Mouse (Mus musculus) ES-E14 (cell line): ENCODE results near the gene Sv2c. TPM values are rescaled to one million over a fixed set of nuclear protein-coding genes. Genes with fewer than 3 reads are reported as not detected.
A peak's percentile ranks its signal among the peaks of the same experiment; 100 is the strongest.

Experiments used
- DNase-seq: peaks from one replicate; pipeline ENCODE4 v3.0.0-alpha.2; 2013; ENCODE audit warnings: low read depth, low spot score
- H3K27ac ChIP-seq: 2 replicates; pipeline ENCODE4 v1.5.1; 2012; ENCODE audit warnings: low read depth, mild to moderate bottlenecking, low read length, moderate library complexity, mixed read lengths; ENCODE audit not compliant: poor library complexity, insufficient read depth, severe bottlenecking
- H3K36me3 ChIP-seq: 2 replicates; pipeline ENCODE4 v1.6.1; 2012; ENCODE audit warnings: mild to moderate bottlenecking, low read length, moderate library complexity, mixed read lengths; ENCODE audit not compliant: control insufficient read depth, poor library complexity, insufficient read depth, severe bottlenecking
- H3K4me1 ChIP-seq, 2 experiments: fragments of 150-350 bp in 1 of 2; sonication (generic) in 1 of 2; 2 replicates each; pipeline ENCODE4 v1.6.1; 2012; ENCODE audit warnings: low read length in 2 of 2, mild to moderate bottlenecking in 1 of 2, mixed read lengths in 1 of 2; ENCODE audit not compliant: control insufficient read depth in 2 of 2, insufficient read depth in 2 of 2, poor library complexity in 1 of 2
- H3K4me3 ChIP-seq, 2 experiments: fragments of 150-350 bp in 1 of 2; sonication (generic) in 1 of 2; 2 replicates each; pipeline ENCODE4 v1.5.1; 2012; ENCODE audit warnings: low read length in 2 of 2, low read depth in 1 of 2, mild to moderate bottlenecking in 1 of 2, mixed read lengths in 1 of 2; ENCODE audit not compliant: insufficient read depth in 1 of 2, poor library complexity in 1 of 2, severe bottlenecking in 1 of 2
- H3K9ac ChIP-seq: 2 replicates; pipeline ENCODE4 v1.6.1; 2012; ENCODE audit warnings: low read depth, mild to moderate bottlenecking, low read length, mixed read lengths; ENCODE audit not compliant: poor library complexity, insufficient read depth, severe bottlenecking
- H3K9me3 ChIP-seq: fragments of 150-350 bp; sonication (generic); 2 replicates; pipeline ENCODE4 v1.6.1; 2012; ENCODE audit warnings: low read depth, mild to moderate bottlenecking, low read length; ENCODE audit not compliant: control insufficient read depth, insufficient read depth
- CHD2 ChIP-seq: IDR thresholded peaks from 2 replicates; pipeline ENCODE4 v1.6.1; 2014; ENCODE audit warnings: mild to moderate bottlenecking, low read depth, low read length, inconsistent platforms
- HCFC1 ChIP-seq: IDR thresholded peaks from 2 replicates; pipeline ENCODE4 v1.6.1; 2012; ENCODE audit warnings: low read length, inconsistent platforms, borderline replicate concordance; ENCODE audit not compliant: insufficient read depth
- MAFK ChIP-seq: IDR thresholded peaks from 2 replicates; pipeline ENCODE4 v1.6.1; 2014; ENCODE audit warnings: mild to moderate bottlenecking, low read depth, low read length, inconsistent platforms; ENCODE audit not compliant: insufficient read depth
- ZC3H11A ChIP-seq: IDR thresholded peaks from 2 replicates; pipeline ENCODE4 v1.6.1; 2012; ENCODE audit warnings: low read depth, mild to moderate bottlenecking, inconsistent platforms, low read length, borderline replicate concordance
- ZNF384 ChIP-seq: IDR thresholded peaks from 2 replicates; pipeline ENCODE4 v1.6.1; 2012; ENCODE audit warnings: low read depth, low read length, inconsistent platforms
- in situ Hi-C, 2 experiments: fragments of 600-800 bp; cut with MboI; formaldehyde crosslinking; loops; one replicate each; pipeline ENCODE4 v1.15.1; 2025; ENCODE audit warnings: low sequenced_read_pairs in 2 of 2, inconsistent platforms in 1 of 2; ENCODE audit not compliant: unreplicated experiment in 2 of 2
- total RNA-seq: library from RNA; depleted of rRNA; stranded (reverse); fragments of 300-350 nt; gene quantifications from 2 replicates; pipeline ENCODE4 v1.2.3, GENCODE M21; 2012

The Sv2c gene
- total RNA-seq, 1 experiment: 0.89 TPM

DNA sequence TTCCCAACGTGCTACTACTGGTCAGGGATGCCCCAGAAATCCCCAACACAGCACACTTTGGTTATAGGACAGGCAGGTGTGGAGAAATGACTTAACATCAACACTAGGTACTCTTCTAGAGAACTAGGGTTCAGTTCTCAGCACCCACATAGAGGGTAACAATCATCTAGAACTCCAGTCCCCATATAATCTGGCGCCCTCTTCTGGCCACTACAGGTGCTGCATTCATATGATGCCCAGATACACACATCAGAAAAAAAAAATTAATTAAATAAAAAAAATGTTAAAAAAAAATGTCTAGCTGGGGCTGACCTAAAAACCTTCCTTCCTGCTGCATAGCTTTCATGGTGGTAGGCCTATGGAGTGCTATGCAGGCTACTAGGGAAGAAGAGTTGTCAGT lies 135.1 kb downstream of the Sv2c start:
- TF ChIP-seq ZC3H11A (no peak), ZNF384 (no peak)
- in situ Hi-C loops: no loop called here
- H3K27ac ChIP-seq: no peak overlapping the region
- no peak overlapping the region for H3K4me3 ChIP-seq
- no peaks in the 10 kb centered on the region for H3K9me3 ChIP-seq
- H3K4me1 ChIP-seq: peaks cover 0 to 2% of the 10 kb centered on the region in 2 experiments; a peak in 1 of 4 replicates
- no peak overlapping the region for H3K9ac ChIP-seq
- no peak for DNase-seq
- no peaks in the 10 kb centered on the region for H3K36me3 ChIP-seq

DNA sequence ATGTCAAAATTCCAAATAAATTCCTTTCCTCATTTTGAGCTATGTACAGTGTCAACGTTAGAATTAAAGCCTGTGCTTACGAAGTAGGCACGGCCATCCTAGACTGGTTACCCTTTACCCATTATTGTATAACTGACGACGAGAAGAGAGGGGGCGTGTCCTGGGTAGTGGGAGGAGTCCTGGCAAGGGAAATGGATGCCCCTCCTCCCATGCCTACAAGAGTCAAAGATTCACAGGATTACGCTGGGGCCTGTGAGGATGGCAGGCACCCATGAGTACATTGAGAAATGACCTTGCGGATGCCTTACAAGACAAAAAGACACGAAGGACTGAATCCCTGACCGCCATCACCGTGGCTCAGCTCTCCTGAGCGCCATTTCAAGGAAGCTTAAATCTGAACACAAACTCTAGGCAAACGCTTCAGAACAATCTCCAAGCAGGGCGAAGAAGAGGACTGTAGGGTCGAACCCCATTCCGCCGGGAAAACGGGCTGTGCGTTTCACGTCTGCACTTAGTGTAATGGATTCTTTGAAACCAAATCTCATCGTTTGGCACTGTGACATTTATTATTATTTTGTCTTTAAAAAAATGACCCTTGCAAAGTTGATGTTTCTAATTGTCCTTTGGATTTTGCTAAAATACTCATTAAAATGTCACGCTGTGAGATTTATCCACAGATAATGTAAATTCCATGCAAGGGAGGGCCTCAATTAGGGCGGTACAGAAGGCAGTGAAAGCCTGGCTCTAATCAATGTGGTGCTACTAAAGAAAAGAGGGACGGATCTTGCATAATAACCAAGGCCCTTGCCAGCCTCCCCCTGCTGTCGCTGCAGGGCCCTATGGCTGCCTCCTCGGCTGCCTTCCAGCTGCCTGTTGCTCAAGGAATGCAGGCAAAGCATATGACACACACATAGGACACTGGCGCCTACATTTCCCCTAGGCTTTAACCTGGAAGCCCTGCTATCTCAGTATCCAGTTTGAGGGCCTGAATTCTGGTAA lies 137.4 kb downstream of the Sv2c start:
- Histone ChIP-seq H3K9me3 (no peaks in the 10 kb centered on the region), H3K4me3 (peak overlapping the region; percentile 32 to 36; a peak in 3 of 4 replicates), H3K4me1 (peaks cover 0 to 2% of the 10 kb centered on the region in 2 experiments; a peak in 1 of 4 replicates), H3K9ac (peak overlapping the region; percentile 30; the same call in 1 of the 2 replicates), H3K27ac (no peak overlapping the region), H3K36me3 (no peaks in the 10 kb centered on the region)
- TF ChIP-seq ZC3H11A (no peak), CHD2 (no peak), ZNF384 (no peak)
- DNase-seq: peak; percentile 59
- in situ Hi-C loops: no loop called here

DNA sequence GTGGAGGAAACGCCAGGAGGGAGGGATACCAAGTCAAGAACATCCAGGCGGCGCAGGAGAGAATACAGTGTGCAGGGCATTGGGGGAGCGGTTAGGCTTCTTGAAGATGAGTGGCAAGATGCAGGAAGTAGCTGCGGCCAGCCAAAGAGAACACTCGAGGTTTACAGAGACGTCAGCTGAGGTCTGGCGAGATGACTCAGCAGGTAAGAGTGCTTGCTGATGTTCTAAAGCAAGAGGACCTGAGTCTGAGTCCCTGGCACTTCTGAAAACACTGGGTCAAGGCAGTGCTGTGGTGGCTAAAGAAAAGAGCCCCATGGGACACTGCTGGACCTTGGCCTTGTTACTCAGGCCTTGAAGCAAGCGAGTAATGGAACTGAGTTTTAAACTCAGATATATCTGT lies 144.2 kb downstream of the Sv2c start:
- Histone ChIP-seq H3K4me3 (no peak overlapping the region), H3K9me3 (no peaks in the 10 kb centered on the region), H3K27ac (no peak overlapping the region), H3K4me1 (0 out of 4 replicates have a peak, but pooled peaks cover 0 to 2% of the 10 kb centered on the region in 2 experiments), H3K9ac (no peak overlapping the region), H3K36me3 (no peaks in the 10 kb centered on the region)
- DNase-seq: no peak
- TF ChIP-seq CHD2: no peak
- in situ Hi-C loops: no loop called here

DNA sequence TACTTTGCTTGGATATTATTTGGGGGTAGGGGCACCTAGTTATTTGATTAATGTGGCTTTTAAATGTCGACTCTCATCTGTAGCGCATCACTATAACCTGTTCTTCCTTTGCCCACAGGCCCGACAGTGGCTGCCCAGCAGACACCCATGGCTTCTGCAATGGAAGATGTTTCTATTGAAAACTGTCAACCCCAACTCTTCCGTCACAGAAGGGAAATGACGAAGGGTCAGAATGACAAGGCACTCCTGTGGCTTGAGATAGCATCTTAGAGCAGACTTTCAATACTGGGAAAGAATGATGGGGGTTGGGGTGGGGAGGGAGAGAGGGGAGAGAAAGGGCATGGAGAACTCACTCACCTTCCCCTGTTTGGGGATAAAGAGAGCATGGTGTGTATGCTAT lies 145.2 kb downstream of the Sv2c start:
- no peak for DNase-seq
- in situ Hi-C loops: no loop called here
- H3K4me3 ChIP-seq: no peak overlapping the region
- H3K4me1 ChIP-seq: 0 out of 4 replicates have a peak, but pooled peaks cover 0 to 2% of the 10 kb centered on the region in 2 experiments
- H3K27ac ChIP-seq: no peak overlapping the region
- no peak overlapping the region for H3K9ac ChIP-seq
- H3K36me3 ChIP-seq: no peaks in the 10 kb centered on the region
- TF ChIP-seq ZC3H11A: no peak
- no peak for TF ChIP-seq ZNF384
- no peak for TF ChIP-seq MAFK
- TF ChIP-seq HCFC1: no peak
- TF ChIP-seq CHD2: no peak
- H3K9me3 ChIP-seq: no peaks in the 10 kb centered on the region

DNA sequence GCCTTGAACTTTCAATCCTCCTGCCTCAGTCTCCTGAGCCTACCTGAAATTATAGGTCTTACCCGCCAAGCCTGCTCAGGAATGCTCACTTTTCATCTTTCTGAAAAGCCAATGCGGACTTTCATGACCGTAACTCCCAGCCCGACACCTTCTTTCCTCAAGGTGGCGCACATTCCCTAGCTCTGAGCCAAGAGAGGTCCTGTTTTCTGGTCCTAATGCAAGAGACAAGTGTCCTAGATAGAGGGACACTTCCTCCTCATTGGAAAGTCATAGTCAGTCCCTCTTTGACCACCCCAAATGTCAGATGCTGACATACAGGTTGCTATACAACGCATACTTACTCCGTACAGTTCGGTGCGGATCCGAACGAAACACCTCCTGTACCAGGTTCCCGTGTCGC lies 146.0 kb downstream of the Sv2c start:
- in situ Hi-C loops: no loop called here
- no peak for DNase-seq
- no peak overlapping the region for H3K4me3 ChIP-seq
- no peaks in the 10 kb centered on the region for H3K9me3 ChIP-seq
- H3K36me3 ChIP-seq: no peaks in the 10 kb centered on the region
- H3K4me1 ChIP-seq: 0 out of 4 replicates have a peak, but pooled peaks cover 0 to 2% of the 10 kb centered on the region in 2 experiments
- H3K27ac ChIP-seq: no peak overlapping the region
- H3K9ac ChIP-seq: no peak overlapping the region
- TF ChIP-seq MAFK (no peak), ZNF384 (no peak), ZC3H11A (no peak), CHD2 (no peak), HCFC1 (no peak)
